Mouse (Mus musculus): Measurements from ENCODE around the gene Fads3.

Gene Fads3

GRCm38 (mm10) chr19:10041388-10042148 is at the start of gene Fads3:
Fads3 (plus strand) TSS chr19:10041569.
- peak; percentile 92 to 94 for DNase-seq

- DNase-seq, result peak; percentile 49 to 67
These were observed 49.1 kb upstream of the Fads3 start for GRCm38 (mm10) chr19:9992011-9992958.

GRCm38 (mm10) chr19:9993036-9993656 is 48.2 kb upstream of the Fads3 start:
- DNase-seq, result peak; percentile 89 to 94

GRCm38 (mm10) chr19:9997204-9998062 is 43.9 kb upstream of the Fads3 start:
- DNase-seq, result no peak

- no peak for DNase-seq
These were observed 43.3 kb upstream of the Fads3 start for GRCm38 (mm10) chr19:9998063-9998416.

GRCm38 (mm10) chr19:9998736-9999486 is 42.5 kb upstream of the Fads3 start:
- no peak for DNase-seq

- peak in 1 of 2 experiments; percentile 47 for DNase-seq
These were observed 41.0 kb upstream of the Fads3 start for GRCm38 (mm10) chr19:10000330-10000729.

- no peak for DNase-seq
These were observed 40.0 kb upstream of the Fads3 start, which contains the start of the genes Best1 and Rab3il1 for GRCm38 (mm10) chr19:10001206-10001969. Best1 (minus strand) TSS chr19:10001633. Rab3il1 (plus strand) TSS chr19:10001669.

- DNase-seq, result no peak
These were observed 37.7 kb upstream of the Fads3 start for GRCm38 (mm10) chr19:10003696-10004095.

- DNase-seq, result no peak
These were observed 30.0 kb upstream of the Fads3 start for GRCm38 (mm10) chr19:10011408-10011807.

GRCm38 (mm10) chr19:10012827-10013278 is 28.5 kb upstream of the Fads3 start:
- peak in 1 of 2 experiments; percentile 41 for DNase-seq

- no peak for DNase-seq
These were observed 28.0 kb upstream of the Fads3 start for GRCm38 (mm10) chr19:10013348-10013747.

GRCm38 (mm10) chr19:10013913-10014312 is 27.5 kb upstream of the Fads3 start:
- no peak for DNase-seq

- no peak for DNase-seq
These were observed 26.5 kb upstream of the Fads3 start for GRCm38 (mm10) chr19:10014824-10015223.

GRCm38 (mm10) chr19:10015442-10015841 is 25.9 kb upstream of the Fads3 start:
- no peak for DNase-seq

GRCm38 (mm10) chr19:10016151-10016550 is 25.2 kb upstream of the Fads3 start:
- no peak for DNase-seq

- DNase-seq, result peak; percentile 92 to 95
These were observed 23.5 kb upstream of the Fads3 start for GRCm38 (mm10) chr19:10017637-10018526.

GRCm38 (mm10) chr19:10018527-10018818 is 22.9 kb upstream of the Fads3 start:
- no peak for DNase-seq

- no peak for DNase-seq
These were observed 22.1 kb upstream of the Fads3 start for GRCm38 (mm10) chr19:10019214-10019760.
